Mouse (Mus musculus): ENCODE measurements around the gene Cenpo. TPM values are rescaled to one million over a fixed set of nuclear protein-coding genes. Genes with fewer than 3 reads are reported as not detected.

Gene Cenpo
- polyA plus RNA-seq, 1 experiment = 7.7 TPM

DNA sequence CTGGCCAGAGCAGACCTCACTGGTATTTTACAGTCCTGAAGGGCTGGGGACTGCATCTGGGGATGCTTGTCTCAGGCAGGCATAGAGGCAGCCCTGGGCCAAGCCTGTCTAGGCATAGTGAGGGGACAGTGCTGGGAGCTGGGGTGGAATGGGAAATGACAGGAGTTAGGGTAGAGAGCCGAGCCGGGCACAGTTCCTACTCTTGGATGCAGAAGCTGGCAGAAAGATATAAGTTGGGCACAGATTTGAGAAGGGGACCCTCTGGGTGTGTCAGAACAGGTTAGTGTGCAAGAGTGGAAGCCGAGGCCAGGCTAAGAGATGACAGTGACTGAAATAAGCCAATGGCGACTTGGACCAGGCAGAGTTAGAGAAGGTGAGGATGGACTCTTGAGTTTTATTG is 31.9 kb downstream of the Cenpo start:
- Histone ChIP-seq H3K4me1 (ENCODE audit: control insufficient read depth, insufficient read depth, low read length) (peaks cover 2% of the 10 kb centered on the region), H3K4me3 (ENCODE audit: insufficient read depth, low read length) (no peak overlapping the region), H3K27ac (ENCODE audit: insufficient read depth, low read length) (no peak overlapping the region)
- no peak for TF ChIP-seq CTCF (IDR thresholded peaks at IDR 0.05; ENCODE audit: extremely low read depth, insufficient read depth, low read length)
- no peak for TF ChIP-seq POLR2A (IDR thresholded peaks at IDR 0.05; ENCODE audit: extremely low read depth, insufficient read depth, low read length)

DNA sequence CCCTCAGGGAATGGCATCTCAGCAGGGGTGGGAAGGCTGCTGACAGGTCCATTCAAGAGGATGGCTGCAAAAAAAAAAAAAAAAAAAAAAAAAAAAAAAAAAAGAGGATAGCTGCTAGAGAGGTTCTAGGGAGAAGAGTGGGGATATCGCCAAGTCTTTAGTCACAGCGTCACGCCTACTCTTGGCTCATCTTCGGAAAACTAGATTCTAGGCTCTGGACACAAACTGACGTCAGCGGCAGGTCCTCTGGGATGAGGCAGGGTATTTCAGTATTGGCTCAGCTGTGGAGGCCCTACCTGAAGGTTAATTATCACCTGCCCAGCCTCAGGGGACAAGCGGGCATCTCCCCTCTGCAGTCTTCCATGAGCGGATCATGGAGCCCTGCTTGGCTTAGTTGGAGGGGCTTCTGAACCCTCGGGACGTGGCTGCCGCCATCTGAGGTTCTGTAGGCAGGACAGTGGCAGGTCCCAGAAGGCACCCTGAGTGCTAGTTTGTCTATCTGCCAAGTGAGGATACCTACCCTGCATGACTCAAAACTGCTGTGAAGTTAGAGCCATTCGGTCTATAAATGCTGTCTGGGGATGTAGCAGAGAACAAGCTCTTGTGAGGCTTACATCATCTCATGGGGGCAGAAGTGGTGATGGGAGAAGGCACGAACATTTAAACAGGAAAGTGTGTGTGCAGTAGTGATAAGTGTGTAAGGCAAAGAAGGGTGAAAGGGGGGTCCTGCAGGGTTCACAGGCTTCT is 32.5 kb downstream of the Cenpo start:
- Histone ChIP-seq H3K4me1 (ENCODE audit: control insufficient read depth, insufficient read depth, low read length) (peaks cover 2% of the 10 kb centered on the region), H3K4me3 (ENCODE audit: insufficient read depth, low read length) (no peak overlapping the region), H3K27ac (ENCODE audit: insufficient read depth, low read length) (no peak overlapping the region)
- TF ChIP-seq POLR2A (IDR thresholded peaks at IDR 0.05; ENCODE audit: extremely low read depth, insufficient read depth, low read length) (no peak), CTCF (IDR thresholded peaks at IDR 0.05; ENCODE audit: extremely low read depth, insufficient read depth, low read length) (no peak)

DNA sequence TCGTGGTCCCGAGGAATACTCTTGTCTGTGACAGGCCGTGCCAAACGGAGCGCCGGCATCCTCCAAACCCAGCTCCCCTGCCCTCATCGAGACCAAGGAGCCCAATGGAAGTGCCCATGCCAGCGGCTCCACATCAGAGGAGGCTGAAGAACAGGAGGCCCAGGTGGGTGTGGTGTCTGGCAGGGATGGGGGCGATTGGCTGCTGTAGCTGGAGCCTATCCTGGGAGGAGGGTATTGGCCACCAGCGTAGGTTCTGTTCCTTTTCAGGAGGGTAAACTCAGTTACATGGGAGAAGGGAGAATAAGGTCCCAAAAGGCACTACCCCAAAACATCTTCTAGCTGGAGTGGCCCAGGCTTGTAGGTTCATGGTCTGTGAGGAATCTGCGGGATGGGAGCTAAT is 34.8 kb downstream of the Cenpo start:
- no peak overlapping the region for H3K27ac ChIP-seq (ENCODE audit: insufficient read depth, low read length)
- peaks cover 3% of the 10 kb centered on the region for H3K4me1 ChIP-seq (ENCODE audit: control insufficient read depth, insufficient read depth, low read length)
- TF ChIP-seq CTCF (IDR thresholded peaks at IDR 0.05; ENCODE audit: extremely low read depth, insufficient read depth, low read length) (no peak), POLR2A (IDR thresholded peaks at IDR 0.05; ENCODE audit: extremely low read depth, insufficient read depth, low read length) (no peak)
- H3K4me3 ChIP-seq (ENCODE audit: insufficient read depth, low read length) = no peak overlapping the region

DNA sequence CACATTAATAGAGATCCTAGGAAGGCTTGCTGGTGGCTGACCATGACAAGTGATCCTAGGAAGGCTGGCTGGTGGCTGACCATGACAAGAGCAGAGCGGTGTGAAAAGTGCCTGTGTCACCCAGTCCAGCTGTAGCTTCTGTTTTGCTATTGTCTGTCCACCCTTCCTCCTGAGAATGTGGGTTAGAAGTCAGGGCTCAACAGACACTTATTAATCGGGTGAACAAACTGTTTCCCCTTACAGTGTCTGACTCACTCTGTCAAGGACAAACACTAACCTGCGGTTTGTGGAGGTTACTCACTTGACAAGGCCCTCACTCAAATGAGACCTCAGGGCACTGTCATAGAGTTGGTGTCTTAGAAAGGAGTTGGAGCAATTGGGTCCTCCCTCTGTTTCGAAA is 35.4 kb downstream of the Cenpo start:
- Histone ChIP-seq H3K27ac (ENCODE audit: insufficient read depth, low read length) (no peak overlapping the region), H3K4me3 (ENCODE audit: insufficient read depth, low read length) (no peak overlapping the region), H3K4me1 (ENCODE audit: control insufficient read depth, insufficient read depth, low read length) (peaks cover 4% of the 10 kb centered on the region)
- TF ChIP-seq CTCF (IDR thresholded peaks at IDR 0.05; ENCODE audit: extremely low read depth, insufficient read depth, low read length) = no peak
- no peak for TF ChIP-seq POLR2A (IDR thresholded peaks at IDR 0.05; ENCODE audit: extremely low read depth, insufficient read depth, low read length)

DNA sequence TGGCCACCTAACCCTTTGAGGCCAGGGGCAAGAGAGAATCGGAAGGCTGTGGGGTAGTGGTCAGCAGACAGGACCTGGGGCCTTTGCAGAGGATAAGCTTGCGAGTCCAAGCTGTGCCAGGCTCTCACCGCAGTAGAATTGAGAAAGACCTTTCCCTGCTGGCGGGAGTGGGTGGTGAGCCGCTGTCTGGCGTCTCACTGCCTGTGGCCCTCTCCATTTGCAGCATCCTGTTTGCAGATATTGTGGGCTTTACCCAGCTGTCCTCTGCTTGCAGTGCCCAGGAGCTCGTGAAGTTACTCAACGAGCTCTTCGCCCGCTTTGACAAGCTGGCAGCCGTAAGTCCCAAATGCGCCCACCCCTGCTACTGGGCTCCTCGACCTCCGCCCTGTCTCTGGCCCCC is 39.5 kb downstream of the Cenpo start:
- Histone ChIP-seq H3K4me1 (ENCODE audit: control insufficient read depth, insufficient read depth, low read length) (peaks cover 2% of the 10 kb centered on the region), H3K4me3 (ENCODE audit: insufficient read depth, low read length) (no peak overlapping the region), H3K27ac (ENCODE audit: insufficient read depth, low read length) (no peak overlapping the region)
- no peak for TF ChIP-seq POLR2A (IDR thresholded peaks at IDR 0.05; ENCODE audit: extremely low read depth, insufficient read depth, low read length)
- no peak for TF ChIP-seq CTCF (IDR thresholded peaks at IDR 0.05; ENCODE audit: extremely low read depth, insufficient read depth, low read length)

DNA sequence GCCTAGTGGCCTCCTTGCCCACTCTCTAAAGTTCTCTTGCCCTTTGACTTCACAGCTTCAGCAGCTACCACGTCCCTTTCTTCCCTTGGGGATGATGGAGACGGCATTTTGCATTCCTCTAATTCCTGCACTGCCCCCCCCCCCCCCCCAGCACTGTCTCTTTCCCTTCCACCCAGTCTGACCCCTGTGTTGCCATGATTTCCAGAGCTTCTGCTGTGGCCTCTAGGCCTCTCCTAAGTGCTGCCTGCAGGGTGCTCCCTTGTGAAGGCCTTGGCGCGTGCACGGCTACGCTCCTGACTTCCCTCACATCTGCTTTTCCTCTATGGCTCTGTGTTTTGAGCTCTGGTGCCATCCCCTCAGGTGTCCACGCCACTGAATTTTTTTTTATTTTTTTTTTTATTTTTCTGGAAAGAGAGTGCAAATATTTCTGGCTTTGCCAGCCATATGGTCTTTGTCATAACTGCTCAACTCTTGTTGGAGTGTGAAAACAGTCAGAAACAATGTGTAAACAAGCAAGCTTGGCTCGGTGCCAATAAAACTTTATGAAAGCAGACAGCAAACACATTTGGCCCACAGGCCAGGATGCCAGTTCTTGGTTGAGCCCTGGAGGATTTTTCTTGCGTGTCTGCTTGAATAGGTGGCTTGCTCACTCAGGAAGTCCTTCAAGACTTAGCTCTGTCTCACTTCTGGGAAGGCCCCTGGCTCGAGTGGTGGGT is 40.9 kb downstream of the Cenpo start:
- Histone ChIP-seq H3K27ac (ENCODE audit: insufficient read depth, low read length) (no peak overlapping the region), H3K4me3 (ENCODE audit: insufficient read depth, low read length) (no peak overlapping the region), H3K4me1 (ENCODE audit: control insufficient read depth, insufficient read depth, low read length) (peaks cover 3% of the 10 kb centered on the region)
- TF ChIP-seq POLR2A (IDR thresholded peaks at IDR 0.05; ENCODE audit: extremely low read depth, insufficient read depth, low read length) (no peak), CTCF (IDR thresholded peaks at IDR 0.05; ENCODE audit: extremely low read depth, insufficient read depth, low read length) (no peak)

DNA sequence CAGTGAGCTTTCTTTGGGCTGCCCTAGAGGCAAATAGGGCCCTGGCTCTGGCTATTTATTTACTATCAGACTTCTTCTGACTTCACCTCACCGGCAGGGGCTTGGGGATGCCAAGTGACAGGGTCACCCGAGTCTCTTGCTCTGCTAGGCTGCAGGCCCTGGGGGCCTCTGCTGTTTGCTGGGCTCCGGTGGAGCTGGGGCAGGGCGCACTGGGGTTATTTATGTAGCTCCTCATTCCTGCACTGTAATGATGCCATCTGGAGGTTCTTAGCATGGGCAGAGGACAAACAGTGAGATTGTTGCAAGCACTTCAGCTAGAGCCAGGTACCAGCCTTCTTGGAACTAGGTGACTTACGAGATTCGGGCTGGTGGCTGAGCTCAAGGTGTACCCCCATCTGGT is 41.6 kb downstream of the Cenpo start:
- Histone ChIP-seq H3K27ac (ENCODE audit: insufficient read depth, low read length) (no peak overlapping the region), H3K4me1 (ENCODE audit: control insufficient read depth, insufficient read depth, low read length) (peaks cover 3% of the 10 kb centered on the region), H3K4me3 (ENCODE audit: insufficient read depth, low read length) (no peak overlapping the region)
- TF ChIP-seq CTCF (IDR thresholded peaks at IDR 0.05; ENCODE audit: extremely low read depth, insufficient read depth, low read length) = no peak
- TF ChIP-seq POLR2A (IDR thresholded peaks at IDR 0.05; ENCODE audit: extremely low read depth, insufficient read depth, low read length) = no peak

DNA sequence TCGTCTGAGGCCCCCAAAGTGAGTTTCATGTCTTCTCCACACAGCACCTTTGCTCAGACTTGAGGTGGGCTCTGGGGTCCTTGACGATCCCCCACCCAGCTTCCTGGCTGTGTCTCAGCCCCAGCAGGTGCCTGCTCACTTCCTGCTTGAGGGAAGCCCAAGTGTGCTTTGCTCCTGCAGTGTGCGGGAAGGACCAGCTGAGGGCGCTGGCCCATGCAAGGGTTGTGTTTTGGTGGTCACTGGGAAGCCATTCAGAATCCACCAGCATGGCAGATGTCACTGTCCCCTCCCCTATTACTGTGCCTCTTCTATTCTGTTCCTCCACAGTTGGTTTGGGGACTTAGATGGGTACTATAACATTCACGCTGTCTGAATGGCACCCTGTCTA is 45.0 kb downstream of the Cenpo start:
- TF ChIP-seq POLR2A (IDR thresholded peaks at IDR 0.05; ENCODE audit: extremely low read depth, insufficient read depth, low read length) (no peak), CTCF (IDR thresholded peaks at IDR 0.05; ENCODE audit: extremely low read depth, insufficient read depth, low read length) (0 out of 2 replicates have a peak, but pooled peaks have one; percentile 23)
- Histone ChIP-seq H3K4me3 (ENCODE audit: insufficient read depth, low read length) (no peak overlapping the region), H3K27ac (ENCODE audit: insufficient read depth, low read length) (no peak overlapping the region)

DNA sequence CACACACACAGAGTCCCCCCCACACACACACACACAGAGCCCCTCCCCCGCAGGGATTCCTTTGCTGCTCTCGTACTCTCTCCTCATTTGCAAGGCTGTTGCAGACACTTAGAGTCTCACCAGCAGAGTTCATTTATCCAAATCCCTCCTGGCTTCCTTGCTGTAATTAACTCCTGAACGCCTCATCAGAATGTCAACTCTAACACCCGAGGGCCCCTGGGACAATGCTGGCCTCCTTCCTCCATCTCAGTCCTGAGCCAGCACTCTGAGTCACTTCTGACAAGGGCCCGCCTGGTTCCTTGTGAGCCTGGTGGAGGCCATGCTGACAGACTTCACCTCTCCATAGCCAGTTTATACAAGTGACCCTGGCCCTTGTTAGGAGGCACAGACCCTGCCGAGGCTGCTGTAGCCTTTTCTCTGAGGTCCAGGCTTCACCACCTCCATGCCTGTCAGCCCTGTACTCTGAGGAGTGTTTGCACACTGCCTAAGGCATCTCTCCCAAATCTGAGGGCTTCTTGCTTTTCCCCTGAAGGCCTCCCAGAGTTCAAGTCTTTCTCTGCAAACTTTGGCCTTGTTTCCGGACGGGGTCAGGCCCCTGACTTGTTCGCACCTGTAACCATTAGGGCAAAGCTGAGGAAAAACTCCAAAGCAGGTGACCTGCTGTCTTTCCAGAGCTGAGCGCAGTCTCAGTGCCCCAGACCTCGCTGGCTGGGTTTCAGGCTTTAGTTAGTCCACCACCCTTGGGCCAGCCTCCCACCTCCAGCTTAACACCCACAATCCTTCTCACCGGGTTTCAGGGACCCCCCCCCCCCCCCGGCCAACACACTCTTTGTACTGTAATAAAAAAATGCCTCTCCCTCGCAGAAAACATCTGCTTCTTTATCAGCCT is 45.7 kb downstream of the Cenpo start:
- Histone ChIP-seq H3K27ac (ENCODE audit: insufficient read depth, low read length) (no peak overlapping the region), H3K4me3 (ENCODE audit: insufficient read depth, low read length) (no peak overlapping the region), H3K4me1 (ENCODE audit: control insufficient read depth, insufficient read depth, low read length) (peaks cover 1% of the 10 kb centered on the region; the same call in 1 of the 2 replicates)
- no peak for TF ChIP-seq CTCF (IDR thresholded peaks at IDR 0.05; ENCODE audit: extremely low read depth, insufficient read depth, low read length)
- TF ChIP-seq POLR2A (IDR thresholded peaks at IDR 0.05; ENCODE audit: extremely low read depth, insufficient read depth, low read length) = no peak

More for the DNA sequence above, 45.0 kb downstream of the Cenpo start:
- peaks cover 1% of the 10 kb centered on the region; the same call in 1 of the 2 replicates for H3K4me1 ChIP-seq (ENCODE audit: control insufficient read depth, insufficient read depth, low read length)
